Mouse (Mus musculus) heart, postnatal 0 days (tissue): ENCODE results near the gene Tcf12. TPM values are rescaled to one million over a fixed set of nuclear protein-coding genes. Genes with fewer than 3 reads are reported as not detected.

Experiments used
- ATAC-seq: fragments of 200-750 bp; cut with Nextera tagmentation; 2 replicates; pipeline ENCODE4 v1.8.0; 2017; ENCODE audit warnings: low read depth, moderate number of reproducible peaks, moderate library complexity; ENCODE audit not compliant: insufficient read depth
- DNase-seq: peaks from one replicate; pipeline ENCODE4 v3.0.0-alpha.2; 2016; ENCODE audit warnings: low spot score
- H3K27ac ChIP-seq: fragments of 300-500 bp; sonication (generic); 2 replicates; pipeline ENCODE4 v1.5.1; 2014; ENCODE audit warnings: low read depth, mild to moderate bottlenecking
- H3K27me3 ChIP-seq: fragments of 300-500 bp; sonication (generic); 2 replicates; pipeline ENCODE4 v1.6.1; 2014; ENCODE audit warnings: low read length, mixed read lengths; ENCODE audit not compliant: control insufficient read depth, insufficient read depth
- H3K36me3 ChIP-seq: fragments of 300-500 bp; sonication (generic); replicated peaks from 2 replicates; pipeline ENCODE4 v1.6.1; 2014; ENCODE audit warnings: low read length, mixed read lengths; ENCODE audit not compliant: control insufficient read depth, insufficient read depth
- H3K4me1 ChIP-seq: fragments of 300-500 bp; sonication (generic); 2 replicates; pipeline ENCODE4 v1.6.1; 2014; ENCODE audit warnings: antibody characterized with exemption; ENCODE audit not compliant: control insufficient read depth, insufficient read depth
- H3K4me2 ChIP-seq: fragments of 300-500 bp; sonication (generic); 2 replicates; pipeline ENCODE4 v1.6.1; 2014; ENCODE audit warnings: low read depth, mild to moderate bottlenecking, low read length, moderate library complexity
- H3K4me3 ChIP-seq: fragments of 300-500 bp; sonication (generic); 2 replicates; pipeline ENCODE4 v1.5.1; 2014; ENCODE audit warnings: low read depth, low read length
- H3K9ac ChIP-seq: fragments of 300-500 bp; sonication (generic); replicated peaks from 2 replicates; pipeline ENCODE4 v1.6.1; 2014; ENCODE audit warnings: low read depth, low read length, mixed read lengths
- H3K9me3 ChIP-seq: fragments of 300-500 bp; sonication (generic); replicated peaks from 2 replicates; pipeline ENCODE4 v1.6.1; 2016; ENCODE audit warnings: low read length; ENCODE audit not compliant: control insufficient read depth
- CTCF ChIP-seq: IDR thresholded peaks from 2 replicates; pipeline ENCODE4 v1.5.1; 2016; ENCODE audit warnings: antibody characterized with exemption, control low read depth, low read depth
- EP300 ChIP-seq: IDR thresholded peaks from 2 replicates; pipeline ENCODE4 v1.6.1; 2016; ENCODE audit warnings: antibody characterized with exemption, low read depth
- WGBS: fragments of 180-500 bp; shearing (Covaris S2); extraction: QIAGEN DNeasy Blood & Tissue Kit; methylation state at CpG from one replicate; pipeline ENCODE4 v1.1.7; 2014; 5-methylcytosine and 5-hydroxymethylcytosine counted together
- polyA plus RNA-seq: library from polyadenylated mRNA; unstranded; fragments of >200 nt; fragmentation: Nextera tagmentation; extraction: Ambion mirVana; gene quantifications from 2 replicates; pipeline ENCODE4 v1.2.1, GENCODE M21; 2015
- total RNA-seq: library from RNA; depleted of rRNA; stranded (reverse); fragments of >200 nt; gene quantifications from 2 replicates; pipeline ENCODE4 v1.2.3, GENCODE M21; 2014; ENCODE audit warnings: low replicate concordance

Tcf12 gene
- total and polyA plus RNA-seq, 2 experiments from 2014 or later, result 14.3 to 69.4 TPM

DNA sequence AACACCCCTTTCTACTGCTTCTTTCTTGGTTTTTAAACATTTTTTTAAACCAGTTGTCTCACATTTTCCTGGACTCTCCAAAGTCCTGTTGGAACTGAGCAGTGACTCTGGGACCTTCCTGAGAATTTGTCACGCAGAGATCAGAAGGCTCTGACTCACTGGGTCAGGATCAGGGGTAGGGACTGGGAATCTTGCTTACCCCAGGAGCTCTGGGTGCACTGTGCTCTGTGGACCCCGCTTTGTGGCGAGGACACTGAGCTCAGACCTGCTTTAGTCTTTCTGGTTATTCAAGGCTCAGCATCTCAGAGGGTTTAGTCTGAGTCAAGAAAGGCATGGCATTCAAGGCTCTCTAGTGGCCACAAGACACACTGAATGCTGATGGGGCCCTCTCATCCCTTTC, 281.9 kb downstream of the Tcf12 start:
- H3K9ac ChIP-seq, result no peak overlapping the region
- peaks cover 7% of the 10 kb centered on the region for H3K4me1 ChIP-seq
- no peaks in the 10 kb centered on the region for H3K27me3 ChIP-seq
- ATAC-seq (no peak), DNase-seq (no peak)
- H3K36me3 ChIP-seq, result no peaks in the 10 kb centered on the region
- no peaks in the 10 kb centered on the region for H3K9me3 ChIP-seq
- no peak overlapping the region for H3K4me2 ChIP-seq
- TF ChIP-seq CTCF (no peak), EP300 (no peak)
- 86% methylated on average over 3 of the region's 3 CpGs for WGBS
- no peak overlapping the region for H3K4me3 ChIP-seq
- no peak overlapping the region for H3K27ac ChIP-seq

DNA sequence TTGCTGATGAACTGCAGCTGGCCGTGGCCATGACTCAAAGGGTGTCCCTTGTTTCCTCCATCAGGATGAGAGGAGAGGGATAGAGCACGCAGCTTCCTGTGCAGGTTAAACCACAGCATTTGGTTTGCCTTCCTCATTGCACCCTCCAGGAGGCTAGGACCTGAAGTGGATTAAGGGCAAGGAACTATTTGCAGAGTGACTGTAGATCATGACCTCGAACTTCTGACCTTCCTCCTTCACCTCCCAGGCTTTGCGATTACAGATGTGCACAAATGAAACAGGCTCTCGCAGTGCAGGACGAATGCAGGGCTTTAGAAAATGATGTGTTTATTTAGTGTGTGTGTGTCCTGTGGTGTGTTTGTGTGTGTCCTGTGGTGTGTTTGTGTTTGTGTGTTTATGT, 282.5 kb downstream of the Tcf12 start:
- no peak overlapping the region for H3K4me3 ChIP-seq
- H3K27me3 ChIP-seq, result no peaks in the 10 kb centered on the region
- DNase-seq (no peak), ATAC-seq (no peak)
- no peaks in the 10 kb centered on the region for H3K9me3 ChIP-seq
- 63% methylated on average over 6 of the region's 6 CpGs for WGBS
- peaks cover 7% of the 10 kb centered on the region for H3K4me1 ChIP-seq
- H3K27ac ChIP-seq, result no peak overlapping the region
- no peak overlapping the region for H3K4me2 ChIP-seq
- no peak for TF ChIP-seq EP300
- no peak for TF ChIP-seq CTCF
- H3K36me3 ChIP-seq, result no peaks in the 10 kb centered on the region
- H3K9ac ChIP-seq, result no peak overlapping the region

GRCm38 (mm10) chr9:71827371-71827770, 284.3 kb downstream of the Tcf12 start:
- ATAC-seq, result no peak
- TF ChIP-seq EP300, result no peak
- no peak for TF ChIP-seq CTCF

GRCm38 (mm10) chr9:71826040-71826525, 285.6 kb downstream of the Tcf12 start:
- ATAC-seq (peak; percentile 89), DNase-seq (peak; percentile 81)
- H3K27me3 ChIP-seq, result no peaks in the 10 kb centered on the region
- no peak overlapping the region for H3K9ac ChIP-seq
- H3K4me1 ChIP-seq, result peaks cover 7% of the 10 kb centered on the region
- H3K36me3 ChIP-seq, result no peaks in the 10 kb centered on the region
- H3K4me2 ChIP-seq, result peak overlapping the region; percentile 48
- H3K4me3 ChIP-seq, result no peak overlapping the region
- H3K9me3 ChIP-seq, result no peaks in the 10 kb centered on the region
- TF ChIP-seq CTCF, result no peak
- no peak for TF ChIP-seq EP300
- 38% methylated on average over 12 of the region's 12 CpGs for WGBS
- peak overlapping the region; percentile 60 for H3K27ac ChIP-seq

More at GRCm38 (mm10) chr9:71827371-71827770, 284.3 kb downstream of the Tcf12 start:
- Histone ChIP-seq H3K4me2 (no peak overlapping the region), H3K27ac (no peak overlapping the region), H3K9ac (no peak overlapping the region), H3K27me3 (no peaks in the 10 kb centered on the region), H3K9me3 (no peaks in the 10 kb centered on the region), H3K36me3 (no peaks in the 10 kb centered on the region), H3K4me3 (no peak overlapping the region), H3K4me1 (peaks cover 7% of the 10 kb centered on the region)
- no peak for DNase-seq
- 90% methylated on average over 5 of the region's 5 CpGs for WGBS

DNA sequence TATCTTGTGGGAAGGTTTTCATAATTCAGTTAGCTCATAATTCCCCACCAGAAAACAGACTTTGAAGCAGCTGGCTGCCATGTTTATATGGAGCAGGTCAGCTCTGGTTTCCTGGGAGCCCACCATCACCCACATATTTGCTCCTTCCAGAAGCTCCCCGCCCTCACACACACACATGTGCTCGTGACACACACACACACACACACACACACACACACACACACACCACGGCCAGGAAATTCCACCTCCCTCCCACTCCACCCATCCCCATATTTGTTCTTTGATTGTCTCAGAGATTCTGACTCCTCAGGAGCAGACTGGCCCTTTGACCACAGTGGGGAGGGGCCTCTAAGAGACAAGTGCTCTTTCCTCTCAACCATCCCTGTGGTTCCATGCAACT, 289.7 kb downstream of the Tcf12 start:
- H3K36me3 ChIP-seq, result no peaks in the 10 kb centered on the region
- 78% methylated on average over 3 of the region's 3 CpGs for WGBS
- no peak for DNase-seq
- H3K4me2 ChIP-seq, result no peak overlapping the region
- H3K4me1 ChIP-seq, result peaks cover 7% of the 10 kb centered on the region
- no peak for TF ChIP-seq CTCF
- no peak overlapping the region for H3K27ac ChIP-seq
- no peak overlapping the region for H3K4me3 ChIP-seq
- H3K9ac ChIP-seq, result no peak overlapping the region
- no peaks in the 10 kb centered on the region for H3K27me3 ChIP-seq
- no peaks in the 10 kb centered on the region for H3K9me3 ChIP-seq
- no peak for ATAC-seq

DNA sequence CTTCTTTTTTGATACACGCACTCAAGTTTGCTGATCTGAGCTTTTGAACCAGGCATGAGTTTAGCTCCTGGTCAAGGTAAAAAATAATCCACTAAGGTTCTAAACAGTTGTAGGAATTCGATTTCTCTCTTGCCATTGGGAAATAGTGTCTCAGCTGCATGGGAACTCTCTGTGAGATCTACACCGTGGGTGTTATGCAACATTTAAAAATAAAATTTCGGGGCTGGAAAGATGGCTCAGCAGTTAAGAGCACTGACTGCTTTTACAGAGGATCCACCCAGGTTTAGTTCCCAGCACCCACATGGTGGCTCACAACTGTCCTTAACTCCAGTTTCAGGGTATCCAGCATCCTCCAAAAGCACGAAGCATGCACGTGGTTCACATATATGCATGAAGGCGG, 293.2 kb downstream of the Tcf12 start:
- WGBS, result 81% methylated on average over 7 of the region's 7 CpGs
- Histone ChIP-seq H3K9me3 (no peaks in the 10 kb centered on the region), H3K27ac (no peak overlapping the region), H3K27me3 (no peaks in the 10 kb centered on the region), H3K36me3 (no peaks in the 10 kb centered on the region), H3K9ac (no peak overlapping the region), H3K4me3 (no peak overlapping the region), H3K4me2 (no peak overlapping the region), H3K4me1 (no peaks in the 10 kb centered on the region)
- no peak for ATAC-seq
- no peak for TF ChIP-seq EP300
- no peak for TF ChIP-seq CTCF
- DNase-seq, result no peak
